Mouse (Mus musculus): Measurements from ENCODE around the gene Pdlim5.

GRCm38 (mm10) chr3:142212821-142213220, 182.7 kb downstream of the Pdlim5 start:
- no peak for TF ChIP-seq POLR2A (IDR thresholded peaks at IDR 0.05; ENCODE audit: low read depth, low read length)
- no peak for TF ChIP-seq CTCF (IDR thresholded peaks at IDR 0.05; ENCODE audit: extremely low read depth, insufficient read depth, insufficient read length, insufficient replicate concordance)
